Mouse (Mus musculus) heart, adult 9 months (tissue): ENCODE data around the gene Inka2.
"Not testable (repeated sequence)": the region's sequence is repeated elsewhere in the genome, so short reads cannot be mapped to it uniquely, and the experiment has no call there.

Source experiments
- DNase-seq, 2 experiments: peaks; one replicate each; pipeline ENCODE4 v3.0.0; 2022; ENCODE audit warnings: low spot score in 2 of 2

Inka2 gene

GRCm38 (mm10) chr3:105696387-105697147, 7.8 kb upstream of the Inka2 start:
- DNase-seq = no peak

GRCm38 (mm10) chr3:105697148-105697441, 7.3 kb upstream of the Inka2 start:
- DNase-seq = no peak

- no peak for DNase-seq
Measured at GRCm38 (mm10) chr3:105698311-105698710, 6.1 kb upstream of the Inka2 start.

GRCm38 (mm10) chr3:105699241-105699933, 5.0 kb upstream of the Inka2 start:
- DNase-seq = peak in 1 of 2 experiments; percentile 66

- DNase-seq = not testable (repeated sequence)
Measured at GRCm38 (mm10) chr3:105700786-105701185, 3.6 kb upstream of the Inka2 start.

- peak; percentile 79 to 91 for DNase-seq
Measured at GRCm38 (mm10) chr3:105701399-105701798, 3.0 kb upstream of the Inka2 start.

- no peak for DNase-seq
Measured at GRCm38 (mm10) chr3:105703571-105703970, 828 bp upstream of the Inka2 start.

- peak; percentile 66 to 67 for DNase-seq
Measured at GRCm38 (mm10) chr3:105705061-105705549, 706 bp downstream of the Inka2 start.

- no peak for DNase-seq
Measured at GRCm38 (mm10) chr3:105705561-105705960, 1.2 kb downstream of the Inka2 start.

GRCm38 (mm10) chr3:105706366-105707020, 2.1 kb downstream of the Inka2 start:
- no peak for DNase-seq

- no peak for DNase-seq
Measured at GRCm38 (mm10) chr3:105707590-105707989, 3.2 kb downstream of the Inka2 start.

- DNase-seq = no peak
Measured at GRCm38 (mm10) chr3:105710246-105710645, 5.8 kb downstream of the Inka2 start.

GRCm38 (mm10) chr3:105711741-105712140, 7.3 kb downstream of the Inka2 start:
- peak; percentile 84 to 87 for DNase-seq

GRCm38 (mm10) chr3:105712827-105713226, 8.4 kb downstream of the Inka2 start:
- no peak for DNase-seq

- peak in 1 of 2 experiments; percentile 65 for DNase-seq
Measured at GRCm38 (mm10) chr3:105714091-105714819, 9.9 kb downstream of the Inka2 start.

- DNase-seq = no peak
Measured at GRCm38 (mm10) chr3:105714820-105715167, 10.4 kb downstream of the Inka2 start.

- DNase-seq = no peak
Measured at GRCm38 (mm10) chr3:105716353-105717000, 12.1 kb downstream of the Inka2 start.

GRCm38 (mm10) chr3:105717856-105718555, 13.6 kb downstream of the Inka2 start:
- DNase-seq = no peak

- DNase-seq = no peak
Measured at GRCm38 (mm10) chr3:105718746-105719145, 14.3 kb downstream of the Inka2 start.

- no peak for DNase-seq
Measured at GRCm38 (mm10) chr3:105719979-105720378, 15.6 kb downstream of the Inka2 start.

GRCm38 (mm10) chr3:105720514-105720913, 16.1 kb downstream of the Inka2 start:
- DNase-seq = no peak
